Mouse (Mus musculus) adrenal gland, postnatal 10 days (tissue): ENCODE data around the gene Dpf3. TPM values are rescaled to one million over a fixed set of nuclear protein-coding genes. Genes with fewer than 3 reads are reported as not detected.

Experiments
- DNase-seq: peaks from one replicate; pipeline ENCODE4 v3.0.0; 2021; ENCODE audit warnings: mixed read lengths
- total RNA-seq, 2 experiments: library from RNA; stranded (reverse); gene quantifications; 2 replicates each; pipeline ENCODE4 v1.2.3; 2021

Gene Dpf3
- total RNA-seq, 2 experiments from 2014 or later: 9.2 to 12.7 TPM

DNA sequence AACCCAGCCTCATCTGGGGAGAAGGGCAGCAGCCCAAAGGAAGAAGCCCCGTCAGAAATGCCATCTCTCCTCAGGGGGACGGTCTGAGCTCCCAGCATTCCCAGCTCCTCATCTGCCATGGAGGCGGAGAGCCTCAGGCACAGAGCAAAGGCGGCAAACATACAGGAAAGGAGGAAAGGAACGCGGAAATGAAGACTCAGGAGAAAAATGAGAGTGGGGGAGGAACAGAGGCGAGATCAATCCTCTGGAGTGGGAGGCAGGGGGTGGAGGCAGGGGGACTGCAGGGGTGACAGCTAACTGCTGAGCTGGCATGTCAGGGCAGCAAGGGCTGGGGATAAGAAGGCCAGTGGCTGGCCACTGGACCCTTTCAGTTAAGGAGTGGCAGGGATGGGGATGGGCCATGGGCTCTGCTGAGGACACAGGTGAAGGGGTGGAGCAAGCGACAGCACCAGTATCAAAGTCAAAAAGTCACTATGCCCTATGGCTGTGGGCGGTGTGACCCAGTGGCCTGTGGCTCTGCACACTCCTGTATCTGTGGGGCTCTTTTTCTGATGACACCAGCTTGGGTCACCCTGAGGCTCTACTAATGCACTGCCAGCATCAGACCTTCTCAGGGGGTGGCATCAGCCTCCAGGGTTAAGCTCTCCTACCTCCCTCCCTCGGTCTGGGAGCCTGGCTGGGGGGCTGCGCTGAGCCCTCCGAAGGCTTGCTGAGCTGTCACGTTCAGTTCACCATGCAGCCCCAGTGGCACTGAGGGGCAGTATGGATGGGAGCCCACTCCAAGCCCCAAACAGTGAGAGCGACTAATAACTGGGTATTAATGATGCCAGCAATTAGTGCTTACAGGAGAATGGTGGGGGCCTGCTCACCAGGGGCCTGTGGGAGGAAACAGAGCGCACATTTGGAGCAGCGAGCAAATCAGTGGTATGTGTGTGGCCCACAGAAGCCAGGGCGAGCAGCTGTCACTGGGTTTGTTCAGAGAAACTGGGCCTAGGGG, 200.7 kb downstream of the Dpf3 start:
- DNase-seq: no peak

- DNase-seq: no peak
Measured at GRCm38 (mm10) chr12:83283591-83284320, 203.8 kb downstream of the Dpf3 start.

DNA sequence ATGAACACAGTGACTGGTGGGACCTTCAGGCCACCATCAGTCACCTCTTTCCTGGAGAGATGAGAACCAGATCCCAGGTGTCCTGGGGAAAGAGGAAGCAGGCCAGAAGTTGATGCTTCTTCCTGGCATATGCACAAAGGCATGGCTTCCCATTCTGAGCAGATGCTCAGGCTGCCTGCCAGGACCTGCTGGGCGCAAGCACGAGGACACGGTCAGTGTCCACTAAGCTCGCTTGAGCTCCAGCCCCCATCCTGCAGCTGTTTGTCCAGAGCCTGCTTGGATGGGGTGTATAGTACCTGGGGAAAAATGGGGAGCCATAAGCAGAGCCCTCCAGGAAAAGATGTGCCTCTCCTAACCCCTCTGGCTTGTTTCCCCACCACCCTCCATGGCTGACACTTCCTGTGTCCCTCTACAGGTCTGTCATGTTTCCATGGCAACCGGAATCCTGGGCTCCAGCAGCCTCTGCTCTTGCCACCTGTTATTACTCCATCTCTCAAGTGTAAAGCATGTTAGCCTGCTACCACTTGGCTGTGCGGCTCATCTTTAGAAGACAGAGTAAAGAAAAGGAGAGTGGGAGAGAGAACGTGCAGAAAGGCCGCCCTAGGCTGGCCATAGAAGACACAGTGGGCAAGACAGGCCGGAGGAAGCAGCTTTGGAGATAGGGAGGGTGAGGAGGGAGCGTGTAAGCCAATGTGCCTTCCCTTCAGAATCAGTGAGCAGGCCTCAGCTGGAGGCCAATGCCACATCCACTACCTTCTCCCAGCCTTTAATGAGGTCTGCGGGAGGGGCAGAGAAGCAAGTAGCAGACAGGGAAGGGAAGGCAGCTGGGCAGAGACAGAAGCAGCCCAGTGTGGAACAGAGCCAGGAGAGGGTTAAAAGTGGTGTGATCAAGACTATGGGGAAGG, 209.7 kb downstream of the Dpf3 start:
- no peak for DNase-seq

DNA sequence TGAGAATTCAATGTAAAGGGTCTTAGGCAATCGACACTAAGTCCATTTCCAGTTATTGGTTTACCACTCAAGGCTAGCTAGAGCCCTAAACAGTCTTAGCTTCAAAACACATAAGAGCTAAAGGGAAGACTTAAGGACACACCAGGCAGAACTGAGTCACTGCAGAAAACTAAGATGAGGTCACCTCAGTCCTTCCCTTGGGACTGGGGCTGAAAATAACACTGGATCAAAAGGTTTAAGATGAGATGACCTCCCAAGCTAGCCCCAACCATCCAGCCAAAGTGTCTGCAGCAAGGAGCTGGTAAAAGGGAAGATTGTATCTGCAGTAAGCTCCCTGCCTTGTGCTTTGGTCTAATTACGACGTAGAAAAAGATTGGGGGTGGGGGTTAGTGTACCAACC, 216.3 kb downstream of the Dpf3 start:
- no peak for DNase-seq

DNA sequence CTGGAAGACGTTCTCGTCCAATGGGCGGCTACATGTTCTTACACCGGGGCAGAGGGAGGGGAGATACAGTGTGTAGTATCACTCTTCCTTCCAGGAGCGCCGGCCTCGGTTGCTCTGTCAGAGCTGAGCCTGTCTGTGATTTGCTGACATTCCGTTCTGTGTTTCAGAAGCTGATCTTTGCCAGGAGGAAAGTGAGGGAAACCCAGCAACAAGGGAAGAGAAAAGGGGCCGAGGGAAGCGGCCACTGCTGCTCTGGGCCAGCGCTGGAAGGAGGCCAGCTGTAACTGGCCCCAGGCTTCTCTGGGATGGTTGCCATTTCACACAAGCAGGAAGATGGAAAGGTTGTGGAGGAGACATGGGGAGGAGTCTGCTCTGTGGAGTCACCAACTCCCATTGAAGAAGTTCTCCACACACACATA, 219.0 kb downstream of the Dpf3 start:
- peak; percentile 67 for DNase-seq

- peak; percentile 17 for DNase-seq
Measured at GRCm38 (mm10) chr12:83260540-83260939, 227.0 kb downstream of the Dpf3 start.

GRCm38 (mm10) chr12:83254399-83254798, 233.1 kb downstream of the Dpf3 start:
- no peak for DNase-seq

- no peak for DNase-seq
Measured at GRCm38 (mm10) chr12:83249066-83249465, 238.4 kb downstream of the Dpf3 start.

- DNase-seq: no peak
Measured at GRCm38 (mm10) chr12:83248636-83249035, 238.9 kb downstream of the Dpf3 start.

DNA sequence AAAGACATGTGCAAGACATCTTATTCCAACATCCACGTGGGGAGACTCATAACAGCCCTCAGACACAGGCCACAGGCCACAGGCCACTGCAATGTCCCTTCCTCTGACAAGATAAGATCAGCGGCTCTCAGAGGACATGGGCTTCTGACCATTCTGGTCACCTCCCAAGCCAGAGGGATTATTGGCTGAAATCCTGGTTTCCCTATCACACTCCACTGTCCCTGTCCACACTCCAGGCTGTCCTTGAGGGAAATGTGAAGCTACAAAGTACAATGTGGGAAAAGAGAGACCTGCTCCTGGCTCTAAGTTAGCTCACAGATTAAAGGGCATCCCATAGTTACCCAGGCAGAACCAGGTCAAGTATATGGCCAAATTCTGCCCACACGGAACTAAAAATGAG, 239.8 kb downstream of the Dpf3 start:
- DNase-seq: no peak

- DNase-seq: no peak
Measured at GRCm38 (mm10) chr12:83241022-83241421, 246.5 kb downstream of the Dpf3 start.

DNA sequence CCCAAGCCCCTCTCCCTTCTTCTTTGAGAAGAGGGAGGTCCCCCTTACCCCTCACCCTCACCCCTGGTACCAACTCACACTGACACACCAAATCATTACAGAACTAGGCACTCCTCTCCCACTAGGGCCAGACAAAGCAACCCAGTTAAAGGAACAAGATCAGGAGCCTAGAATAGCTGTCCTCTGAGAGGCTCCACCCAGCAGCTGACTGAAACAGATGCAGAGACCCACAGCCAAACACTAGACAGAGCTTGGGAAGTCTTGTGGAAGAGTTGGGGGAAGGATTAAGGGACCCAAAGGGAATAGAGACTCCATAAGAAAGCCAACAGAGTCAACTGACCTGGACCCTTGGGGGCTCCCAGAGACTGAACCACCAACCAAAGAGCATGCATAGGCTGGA, 246.9 kb downstream of the Dpf3 start:
- DNase-seq: no peak

DNA sequence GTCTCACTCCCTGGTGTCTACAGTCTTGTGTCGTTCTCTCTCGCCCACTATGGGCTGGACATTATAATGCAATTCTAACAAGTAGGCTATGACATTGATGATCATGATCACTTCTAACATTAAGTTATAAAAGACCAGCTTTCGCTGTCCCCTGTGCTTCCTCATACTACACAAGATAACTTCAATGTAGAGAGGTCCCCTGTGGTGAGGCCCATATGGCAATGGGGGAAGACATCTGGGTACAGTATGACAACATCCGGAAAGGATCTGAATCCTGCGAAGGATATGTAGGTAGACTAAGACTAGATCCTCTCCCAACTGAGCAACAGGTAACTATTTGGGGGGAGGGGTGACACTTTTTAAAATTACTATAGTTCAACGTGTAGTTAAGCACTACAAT, 251.7 kb downstream of the Dpf3 start:
- no peak for DNase-seq

DNA sequence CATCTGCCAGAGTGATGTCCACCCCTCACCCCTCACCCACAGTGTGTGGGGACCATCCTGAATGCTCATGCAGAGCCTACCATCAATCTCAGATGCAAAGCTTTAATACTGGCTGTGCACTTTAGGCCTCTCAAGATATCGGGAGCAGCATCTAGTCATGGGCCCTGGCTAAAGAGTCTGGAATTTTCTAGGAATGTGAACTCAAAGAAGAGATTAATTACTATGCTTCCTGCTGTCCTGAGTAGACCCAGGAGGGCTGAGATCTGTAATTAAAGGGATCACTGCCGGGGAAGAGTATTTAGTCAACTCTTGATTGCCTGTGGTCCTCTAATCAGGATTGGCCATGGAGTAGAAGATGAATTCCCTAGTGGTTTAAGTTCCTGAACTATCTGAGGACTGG, 252.5 kb downstream of the Dpf3 start:
- DNase-seq: no peak

DNA sequence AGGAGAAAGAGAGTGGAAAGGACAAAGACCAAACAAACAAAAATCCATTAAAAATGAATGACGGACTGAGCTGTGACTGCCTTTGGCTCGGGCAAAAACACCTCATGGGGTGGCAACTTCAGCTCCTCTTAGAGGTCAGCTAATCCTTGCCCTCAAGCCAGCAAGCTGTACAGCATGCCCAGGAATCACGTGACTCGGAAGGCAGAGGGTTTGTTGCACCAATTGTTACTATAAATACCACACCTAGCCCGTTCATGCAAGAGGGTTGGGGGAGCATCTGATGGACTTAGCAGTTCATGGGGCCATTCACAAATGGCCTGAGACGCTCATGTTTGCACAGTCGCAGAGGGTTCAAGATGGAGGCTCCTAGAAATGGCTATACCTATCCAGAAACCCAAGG, 253.9 kb downstream of the Dpf3 start:
- DNase-seq: peak; percentile 10

DNA sequence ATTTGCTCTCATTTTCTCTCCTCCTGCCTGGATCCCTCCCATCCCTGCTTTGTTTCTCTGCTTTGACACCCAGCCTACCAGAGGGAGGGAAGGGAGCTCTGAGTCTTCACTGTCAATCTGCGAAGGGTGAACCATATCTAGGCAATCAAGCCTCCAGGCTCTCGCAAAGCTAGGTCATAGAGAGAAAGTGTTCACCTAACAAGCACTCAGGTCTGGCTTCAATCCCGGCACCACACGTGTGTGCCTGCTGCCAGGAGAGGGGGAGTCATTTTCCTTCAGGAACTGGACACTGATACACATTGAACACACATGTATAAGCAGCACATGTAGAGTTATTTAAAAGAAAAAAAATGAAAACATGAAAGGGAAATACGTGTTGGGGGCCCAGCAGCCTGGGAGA, 254.6 kb downstream of the Dpf3 start:
- no peak for DNase-seq

GRCm38 (mm10) chr12:83231258-83231657, 256.3 kb downstream of the Dpf3 start:
- DNase-seq: no peak

DNA sequence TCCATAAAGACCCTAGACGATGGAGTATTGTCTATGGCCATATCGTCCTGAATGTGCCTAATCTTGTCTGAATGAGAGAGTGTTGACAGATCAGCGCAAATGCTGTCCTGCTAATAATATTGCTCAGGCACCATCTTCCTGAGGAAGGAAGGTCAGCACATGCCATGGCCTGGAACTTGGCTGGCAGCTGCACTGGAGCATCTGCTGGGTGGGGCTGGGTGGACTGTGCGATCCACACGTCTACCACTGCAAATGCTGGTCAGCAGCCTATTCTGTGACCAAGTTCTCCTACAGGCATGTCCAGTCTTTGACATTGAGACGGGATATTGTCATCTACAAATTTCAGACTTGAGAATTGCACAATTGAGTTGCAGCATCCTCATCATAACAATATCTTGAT, 257.8 kb downstream of the Dpf3 start:
- no peak for DNase-seq

DNA sequence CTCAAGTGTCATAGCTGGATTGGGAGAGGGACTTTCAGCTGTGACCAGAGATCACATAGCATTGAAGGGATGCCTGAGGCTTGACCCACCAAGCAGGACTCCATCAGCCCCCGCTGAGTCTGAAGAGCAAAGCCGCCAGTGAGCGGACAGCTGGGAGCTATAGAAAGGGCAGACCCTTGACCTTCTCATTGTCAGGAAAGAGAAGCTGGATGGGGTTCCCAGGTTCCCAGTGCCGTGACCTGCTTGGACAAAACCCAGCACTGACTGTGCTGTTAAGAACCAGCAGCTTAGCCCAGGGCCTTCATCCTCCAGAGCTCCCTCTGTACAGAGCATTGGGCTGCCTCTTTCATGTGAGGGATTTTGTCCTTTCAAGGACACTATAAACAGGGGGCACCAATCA, 260.5 kb downstream of the Dpf3 start:
- DNase-seq: no peak

GRCm38 (mm10) chr12:83220964-83221363, 266.6 kb downstream of the Dpf3 start:
- DNase-seq: no peak

DNA sequence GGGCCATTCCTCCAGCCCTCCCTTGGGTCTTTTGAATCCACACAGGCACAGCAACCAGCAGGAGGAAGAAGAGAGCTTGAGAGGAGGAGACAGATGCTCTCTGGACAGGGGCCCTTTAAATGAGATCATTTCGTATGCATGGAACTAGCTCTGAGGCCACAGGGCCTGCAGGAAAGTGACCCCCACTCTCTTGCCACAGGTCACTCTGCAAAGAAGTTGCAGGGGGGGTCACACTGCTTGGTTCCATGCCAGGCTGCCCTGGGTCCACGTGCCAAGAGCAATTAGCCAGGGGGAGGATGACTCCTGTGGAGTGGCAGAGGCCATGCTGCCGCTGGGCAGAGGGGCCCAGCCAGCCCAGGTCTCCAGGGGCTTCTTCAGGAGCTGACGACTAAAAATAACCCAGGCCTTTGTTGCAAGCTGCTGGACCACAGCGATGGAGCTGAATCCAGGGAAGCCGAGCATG, 273.6 kb downstream of the Dpf3 start:
- no peak for DNase-seq

DNA sequence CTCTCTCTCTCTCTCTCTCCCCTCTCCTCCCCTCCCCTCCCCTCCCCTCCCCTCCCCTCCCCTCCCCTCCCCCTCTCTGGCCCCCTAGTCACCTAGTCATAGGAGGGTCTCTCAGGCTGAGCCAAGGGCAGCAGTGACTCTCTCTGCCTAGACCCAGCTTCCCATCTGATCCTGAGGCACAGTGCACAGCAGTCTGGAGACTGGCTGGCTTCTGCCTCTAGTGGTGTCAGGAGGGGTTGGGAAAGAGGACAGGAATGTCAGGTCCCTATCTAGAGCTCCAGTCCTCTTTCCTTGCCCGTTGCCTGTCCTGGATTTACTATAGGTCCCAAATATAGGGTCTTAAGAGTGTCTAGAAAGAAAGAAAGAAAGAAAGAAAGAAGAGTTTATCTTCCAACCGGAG, 275.5 kb downstream of the Dpf3 start:
- no peak for DNase-seq
